Mouse (Mus musculus) erythroblast, embryonic 14.5 days (primary cell): ENCODE measurements at regions not wholly inside any gene's neighbourhood (a gene's known extent, or its start where the extent isn't known, plus 50 kb on each side); places are given as distances from the start of the nearest gene placed in this dataset.

Experiments used
- GATA1 ChIP-seq: IDR thresholded peaks from 2 replicates; pipeline ENCODE4 v1.6.1; 2012; ENCODE audit warnings: low read length, inconsistent platforms, mixed read lengths
- TAL1 ChIP-seq: IDR thresholded peaks from 3 replicates; pipeline ENCODE4 v1.6.1; 2012; ENCODE audit warnings: low read length, inconsistent platforms, mixed read lengths

DNA sequence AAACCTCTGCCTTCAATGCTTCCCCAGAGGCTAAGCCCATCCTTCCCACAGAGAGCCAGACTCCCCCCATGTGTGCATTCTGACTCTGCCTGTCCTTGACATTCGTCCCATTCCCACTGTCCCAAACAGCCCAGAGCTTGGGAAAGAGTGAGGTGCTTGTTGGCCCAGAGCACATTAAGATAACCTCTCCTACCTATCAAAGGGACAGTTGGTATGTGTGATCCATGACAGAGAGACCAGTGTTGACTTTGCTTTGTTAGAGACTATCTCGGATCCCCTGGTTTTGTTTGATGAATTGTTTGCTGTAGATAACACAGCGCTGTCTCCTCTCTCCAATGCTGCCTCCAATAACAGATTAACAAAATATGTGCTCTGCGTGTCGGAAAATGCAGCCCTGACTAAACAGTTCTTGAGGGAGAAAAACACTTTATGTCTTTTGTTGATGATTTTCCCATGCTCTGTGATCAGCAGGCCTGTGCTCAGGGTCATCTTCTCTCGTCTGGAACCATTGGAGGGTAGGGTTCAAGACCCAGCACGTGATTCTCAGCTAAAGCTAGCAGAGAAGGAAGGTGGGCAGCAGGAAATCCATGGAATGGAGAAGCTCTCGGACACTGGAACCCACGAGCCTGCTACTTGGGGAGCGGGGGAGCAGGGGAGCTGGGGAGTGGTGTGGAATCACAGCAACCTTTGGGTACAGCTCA is 217.2 kb upstream of the Clint1 start:
- TF ChIP-seq TAL1 (no peak), GATA1 (no peak)
